Mouse (Mus musculus): ENCODE measurements around the gene Hspbp1.

- TF ChIP-seq CTCF (IDR thresholded peaks at IDR 0.05) (no peak), EP300 (IDR thresholded peaks at IDR 0.05) (no peak)
Measured at GRCm38 (mm10) chr7:4629586-4629985, 55.3 kb downstream of the Hspbp1 start.
